Comparison of ENCODE assay signal across 24 mouse cellular contexts in genomic region chr9:68239551-68239950, GRCm38 (mm10).
A peak's percentile ranks its signal among the peaks of the same experiment; 100 is the strongest.
DNase-seq lines count a peak whose midpoint lies in the region; ATAC-seq and TF ChIP-seq lines count a peak whose summit lies in the region.
"Had no signal": no experiment of that assay in that cellular context is flagged by ENCODE, and none has a peak within 500 bp of the region (broad histone marks: within the 10 kb centered on the region; RNA-seq: fewer than 3 reads in every experiment).

No protein-coding gene starts in this region.

- no peak overlapping the region for H3K4me3 ChIP-seq in forebrain, postnatal 0 days (ENCODE audit: low read depth, low read length)
- no peak overlapping the region for H3K4me3 ChIP-seq in forebrain, embryonic 10.5 days
- H3K4me3 ChIP-seq in layer of hippocampus, adult 2 months: no peak overlapping the region
- H3K4me3 ChIP-seq: embryonic facial prominence, embryonic 12.5 days; heart, embryonic 13.5 days; kidney, embryonic 15.5 days; liver, embryonic 13.5 days; midbrain, embryonic 12.5 days had no signal

- 47% methylated on average over 5 of the region's 5 CpGs for WGBS in forebrain, postnatal 0 days
- WGBS in forebrain, embryonic 10.5 days: 90% methylated on average over 5 of the region's 5 CpGs

- no peaks in the 10 kb centered on the region for H3K9me3 ChIP-seq in forebrain, postnatal 0 days (ENCODE audit: low read length)
- no peaks in the 10 kb centered on the region for H3K9me3 ChIP-seq in forebrain, embryonic 10.5 days
- H3K9me3 ChIP-seq: embryonic facial prominence, embryonic 12.5 days; heart, embryonic 13.5 days; kidney, embryonic 15.5 days; liver, embryonic 13.5 days; midbrain, embryonic 12.5 days had no signal

- no peak overlapping the region for H3K4me2 ChIP-seq in forebrain, postnatal 0 days (ENCODE audit: low read depth)
- H3K4me2 ChIP-seq: embryonic facial prominence, embryonic 12.5 days; heart, embryonic 13.5 days; kidney, embryonic 15.5 days; liver, embryonic 13.5 days; midbrain, embryonic 12.5 days had no signal

- no peaks in the 10 kb centered on the region for H3K4me1 ChIP-seq in forebrain, postnatal 0 days (ENCODE audit: insufficient read depth)
- H3K4me1 ChIP-seq in forebrain, embryonic 10.5 days: peaks cover 3% of the 10 kb centered on the region
- H3K4me1 ChIP-seq: embryonic facial prominence, embryonic 12.5 days; liver, embryonic 13.5 days; midbrain, embryonic 12.5 days had no signal

- no peaks in the 10 kb centered on the region for H3K27me3 ChIP-seq in forebrain, postnatal 0 days (ENCODE audit: insufficient read depth, low read length)
- H3K27me3 ChIP-seq in forebrain, embryonic 10.5 days (ENCODE audit: poor library complexity, severe bottlenecking): no peaks in the 10 kb centered on the region
- H3K27me3 ChIP-seq: embryonic facial prominence, embryonic 12.5 days; heart, embryonic 13.5 days; kidney, embryonic 15.5 days; liver, embryonic 13.5 days; midbrain, embryonic 12.5 days had no signal

- ATAC-seq in forebrain, postnatal 0 days: peak; percentile 63

- no peak overlapping the region for H3K27ac ChIP-seq in forebrain, postnatal 0 days (ENCODE audit: low read depth, low read length)
- H3K27ac ChIP-seq in forebrain, embryonic 10.5 days: no peak overlapping the region
- H3K27ac ChIP-seq in layer of hippocampus, adult 2 months: peak overlapping the region; percentile 69; the same call in 1 of the 2 replicates
- H3K27ac ChIP-seq: embryonic facial prominence, embryonic 12.5 days; heart, embryonic 13.5 days; kidney, embryonic 15.5 days; liver, embryonic 13.5 days; midbrain, embryonic 12.5 days had no signal

- H3K9ac ChIP-seq in forebrain, postnatal 0 days: no peak overlapping the region
- H3K9ac ChIP-seq: embryonic facial prominence, embryonic 12.5 days; heart, embryonic 13.5 days; kidney, embryonic 15.5 days; liver, embryonic 13.5 days; midbrain, embryonic 12.5 days had no signal

- peak; percentile 23 for DNase-seq in forebrain, postnatal 0 days
- DNase-seq in forebrain, embryonic 10.5 days (ENCODE audit: extremely low spot score, low spot score): no peak
- DNase-seq in layer of hippocampus, adult 2 months (ENCODE audit: low spot score in 2 of 2): peak in 1 of 2 experiments; percentile 29
- no peak for DNase-seq in layer of hippocampus, adult 9-10 months (ENCODE audit: low spot score)
- DNase-seq in right cerebral cortex, adult 18-20 months: peak; percentile 5
- no peak for DNase-seq in right cerebral cortex, postnatal 25 days
- DNase-seq in layer of hippocampus, adult 9-11 months: peak; percentile 29
- no peak for DNase-seq in cerebellum, adult 11-12 months
- DNase-seq: adrenal gland, postnatal 25 days; cerebellum, adult 2 months; cerebellum, postnatal 25 days; gastrocnemius, postnatal 14 days; heart, adult 18-20 months; heart, postnatal 14 days; kidney, adult 11 months; kidney, postnatal 4 days; liver, embryonic 13.5 days; lung, adult 2 months; thymus, adult 18-20 months; thymus, postnatal 36 days had no signal

- H3K36me3 ChIP-seq in forebrain, postnatal 0 days (ENCODE audit: insufficient read depth): no peaks in the 10 kb centered on the region
- no peaks in the 10 kb centered on the region for H3K36me3 ChIP-seq in forebrain, embryonic 10.5 days (replicated peaks)
- H3K36me3 ChIP-seq: embryonic facial prominence, embryonic 12.5 days; heart, embryonic 13.5 days; kidney, embryonic 15.5 days; liver, embryonic 13.5 days; midbrain, embryonic 12.5 days had no signal

- no peak for TF ChIP-seq CTCF in forebrain, postnatal 0 days (IDR thresholded peaks at IDR 0.05; ENCODE audit: low read depth)
- TF ChIP-seq CTCF in layer of hippocampus, adult 2 months (conservative IDR thresholded peaks at IDR 0.05): no peak

Comparison
In these comparisons a context has a peak if more than half of its experiments do, and no peak if none do; other contexts are left out.
1. DNase-seq: peak in forebrain, postnatal 0 days (single experiment), right cerebral cortex, adult 18-20 months (single experiment) and layer of hippocampus, adult 9-11 months (single experiment); none in forebrain, embryonic 10.5 days (single experiment), layer of hippocampus, adult 9-10 months (single experiment), right cerebral cortex, postnatal 25 days (single experiment) and cerebellum, adult 11-12 months (single experiment).